Mouse (Mus musculus) C2C12 (cell line): ENCODE results near the gene Smyd5.

Source experiments
- CEBPB ChIP-seq: IDR thresholded peaks from one replicate; pipeline ENCODE4 v1.6.1; 2011; ENCODE audit warnings: low read depth, mild to moderate bottlenecking, control low read depth, moderate library complexity
- CTCF ChIP-seq: IDR thresholded peaks from one replicate; pipeline ENCODE4 v1.5.1; 2011; ENCODE audit not compliant: control insufficient read depth, insufficient read depth, insufficient read length
- MAX ChIP-seq: IDR thresholded peaks from one replicate; pipeline ENCODE4 v1.6.1; 2011; ENCODE audit warnings: mild to moderate bottlenecking, control low read depth
- MYOD1 ChIP-seq: IDR thresholded peaks from one replicate; pipeline ENCODE4 v1.6.1; 2011; ENCODE audit warnings: low read depth; ENCODE audit not compliant: control insufficient read depth, insufficient read length

- TF ChIP-seq CTCF = no peak
- TF ChIP-seq MAX = no peak
- no peak for TF ChIP-seq MYOD1
- TF ChIP-seq CEBPB = no peak
These were observed 56.7 kb downstream of the Smyd5 start for GRCm38 (mm10) chr6:85488510-85488909.
